Mouse (Mus musculus): ENCODE measurements around the gene Aprt. TPM values are rescaled to one million over a fixed set of nuclear protein-coding genes. Genes with fewer than 3 reads are reported as not detected.

Gene Aprt
- total and polyA plus RNA-seq, 3 experiments: 239 to 287 TPM; not detected in 1

- Histone ChIP-seq H3K9ac (ENCODE audit: control insufficient read depth, low read depth, low read length, poor library complexity, severe bottlenecking) (no peak overlapping the region), H3K4me3 (ENCODE audit: control insufficient read depth in 1 of 2, insufficient read depth in 1 of 2, low read depth in 2 of 2, low read length in 2 of 2) (no peak overlapping the region), H3K27ac (ENCODE audit: control insufficient read depth, low read depth, low read length) (no peak overlapping the region), H3K79me2 (ENCODE audit: control insufficient read depth, insufficient read depth, low read length, poor library complexity) (no peaks in the 10 kb centered on the region), H3K27me3 (ENCODE audit: control insufficient read depth in 1 of 2, insufficient read depth in 2 of 2, low read length in 2 of 2) (no peaks in the 10 kb centered on the region), H3K9me3 (replicated peaks; ENCODE audit: insufficient read depth, low read length) (no peaks in the 10 kb centered on the region), H3K4me1 (ENCODE audit: control insufficient read depth in 1 of 2, insufficient read depth in 2 of 2, low read length in 2 of 2) (no peaks in the 10 kb centered on the region), H3K36me3 (ENCODE audit: control insufficient read depth in 1 of 2, insufficient read depth in 2 of 2, low read length in 2 of 2) (no peaks in the 10 kb centered on the region)
- TF ChIP-seq CHD2 (IDR thresholded peaks at IDR 0.05; ENCODE audit: low read length) (no peak), E2F4 (IDR thresholded peaks at IDR 0.05; ENCODE audit: borderline replicate concordance, low read depth, low read length) (no peak), RCOR1 (IDR thresholded peaks at IDR 0.05; ENCODE audit: low read depth, low read length) (no peak), ZC3H11A (IDR thresholded peaks at IDR 0.05; ENCODE audit: low read depth, low read length) (no peak), MAX (IDR thresholded peaks at IDR 0.05; ENCODE audit: low read length) (no peak), USF2 (IDR thresholded peaks at IDR 0.05; ENCODE audit: borderline replicate concordance in 1 of 2, insufficient read depth in 1 of 2, low read depth in 1 of 2, low read length in 2 of 2) (no peak), USF1 (IDR thresholded peaks at IDR 0.05; ENCODE audit: low read depth, low read length) (no peak), ZMIZ1 (IDR thresholded peaks at IDR 0.05; ENCODE audit: low read depth, low read length) (no peak), SIN3A (IDR thresholded peaks at IDR 0.05; ENCODE audit: low read length) (no peak), ZKSCAN1 (IDR thresholded peaks at IDR 0.05; ENCODE audit: low read depth, low read length) (no peak), MYC (IDR thresholded peaks at IDR 0.05; ENCODE audit: low read depth, low read length) (no peak), POLR2A (IDR thresholded peaks at IDR 0.05; ENCODE audit: control insufficient read depth in 1 of 2, insufficient read depth in 1 of 2, low read depth in 1 of 2, low read length in 2 of 2, poor library complexity in 1 of 2) (no peak), ZNF384 (IDR thresholded peaks at IDR 0.05; ENCODE audit: low read depth, low read length) (no peak), TBP (IDR thresholded peaks at IDR 0.05; ENCODE audit: low read depth, low read length) (no peak)
- no peak for DNase-seq (ENCODE audit: low read depth, low spot score)
Observed at GRCm38 (mm10) chr8:122586171-122586570, 9.5 kb upstream of the Aprt start.

DNA sequence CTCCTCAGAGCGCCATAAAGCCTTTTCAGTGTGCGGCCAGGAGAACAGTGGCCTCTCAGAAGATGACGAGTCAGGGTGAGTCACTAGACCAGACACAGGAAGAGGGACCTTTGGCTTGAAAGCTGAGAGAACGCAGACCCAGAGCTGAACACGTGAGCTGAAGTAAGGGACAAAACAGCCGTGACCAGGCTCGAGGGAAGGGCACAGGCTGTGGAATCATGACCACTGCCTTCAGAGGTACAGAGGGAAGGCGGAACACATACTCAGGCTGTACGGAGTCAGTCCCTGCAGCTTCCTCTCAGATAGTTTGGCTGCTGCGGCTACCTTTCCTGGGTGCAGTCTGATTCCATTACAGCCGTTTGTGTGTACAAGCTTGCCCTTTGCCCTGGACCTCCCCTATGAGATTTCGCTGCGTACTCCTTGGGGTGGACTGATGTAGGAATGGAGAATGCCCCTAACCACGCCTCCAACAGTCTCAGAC lies 8.7 kb upstream of the Aprt start:
- DNase-seq (ENCODE audit: low read depth, low spot score): no peak
- TF ChIP-seq TAL1 (IDR thresholded peaks at IDR 0.05; ENCODE audit: low read length): no peak
- no peak for TF ChIP-seq MEF2A (IDR thresholded peaks at IDR 0.05; ENCODE audit: extremely low read depth, insufficient replicate concordance, low read depth, low read length, poor library complexity, severe bottlenecking)
- TF ChIP-seq POLR2AphosphoS2 (IDR thresholded peaks at IDR 0.05; ENCODE audit: low read length): no peak
- TF ChIP-seq MYC (IDR thresholded peaks at IDR 0.05; ENCODE audit: low read depth, low read length): no peak
- TF ChIP-seq ZC3H11A (IDR thresholded peaks at IDR 0.05; ENCODE audit: low read depth, low read length): no peak
- no peak for TF ChIP-seq TCF12 (IDR thresholded peaks at IDR 0.05; ENCODE audit: low read depth, low read length)
- no peak for TF ChIP-seq MAX (IDR thresholded peaks at IDR 0.05; ENCODE audit: low read length)
- TF ChIP-seq CHD1 (IDR thresholded peaks at IDR 0.05; ENCODE audit: low read depth, low read length): no peak
- TF ChIP-seq ZMIZ1 (IDR thresholded peaks at IDR 0.05; ENCODE audit: low read depth, low read length): no peak
- TF ChIP-seq NRF1 (IDR thresholded peaks at IDR 0.05; ENCODE audit: insufficient read depth, low read depth, low read length, poor library complexity, severe bottlenecking): no peak
- TF ChIP-seq RCOR1 (IDR thresholded peaks at IDR 0.05; ENCODE audit: low read depth, low read length): no peak
- TF ChIP-seq ETS1 (IDR thresholded peaks at IDR 0.05; ENCODE audit: low read depth, low read length): no peak
- TF ChIP-seq USF1 (IDR thresholded peaks at IDR 0.05; ENCODE audit: low read depth, low read length): no peak
- TF ChIP-seq CTCF (IDR thresholded peaks at IDR 0.05 in 2 of 3, conservative IDR thresholded peaks at IDR 0.05 in 1 of 3; ENCODE audit: control insufficient read depth in 1 of 3, insufficient read depth in 1 of 3, low read depth in 2 of 3, low read length in 3 of 3, poor library complexity in 1 of 3, severe bottlenecking in 1 of 3): no peak
- no peak for TF ChIP-seq E2F4 (IDR thresholded peaks at IDR 0.05; ENCODE audit: borderline replicate concordance, low read depth, low read length)
- H3K36me3 ChIP-seq (ENCODE audit: control insufficient read depth in 1 of 2, insufficient read depth in 2 of 2, low read length in 2 of 2): no peaks in the 10 kb centered on the region
- no peak overlapping the region for H3K27ac ChIP-seq (ENCODE audit: control insufficient read depth, low read depth, low read length)
- no peaks in the 10 kb centered on the region for H3K27me3 ChIP-seq (ENCODE audit: control insufficient read depth in 1 of 2, insufficient read depth in 2 of 2, low read length in 2 of 2)
- H3K9ac ChIP-seq (ENCODE audit: control insufficient read depth, low read depth, low read length, poor library complexity, severe bottlenecking): no peak overlapping the region
- no peaks in the 10 kb centered on the region for H3K79me2 ChIP-seq (ENCODE audit: control insufficient read depth, insufficient read depth, low read length, poor library complexity)
- no peaks in the 10 kb centered on the region for H3K4me1 ChIP-seq (ENCODE audit: control insufficient read depth in 1 of 2, insufficient read depth in 2 of 2, low read length in 2 of 2)
- no peaks in the 10 kb centered on the region for H3K9me3 ChIP-seq (replicated peaks; ENCODE audit: insufficient read depth, low read length)
- no peak overlapping the region for H3K4me3 ChIP-seq (ENCODE audit: control insufficient read depth in 1 of 2, insufficient read depth in 1 of 2, low read depth in 2 of 2, low read length in 2 of 2)

Measured in MEL (cell line).